Mouse (Mus musculus) olfactory bulb, adult 2 months (tissue): ENCODE results near the gene Als2cr12.

Source experiments
- CTCF ChIP-seq: fragments of 200-500 bp; IDR thresholded peaks from 2 replicates; pipeline ENCODE4 v1.5.1; 2012; ENCODE audit warnings: low read depth, mild to moderate bottlenecking, low read length, moderate library complexity; ENCODE audit not compliant: insufficient read depth
- POLR2A ChIP-seq: fragments of 200-500 bp; IDR thresholded peaks from 2 replicates; pipeline ENCODE4 v1.6.1; 2012; ENCODE audit warnings: mild to moderate bottlenecking, low read depth, low read length, moderate library complexity; ENCODE audit not compliant: insufficient read depth

GRCm38 (mm10) chr1:58610611-58611010 lies 85.2 kb downstream of the Als2cr12 start:
- TF ChIP-seq CTCF: no peak
- no peak for TF ChIP-seq POLR2A
